Mouse (Mus musculus) CH12.LX (cell line): ENCODE data around the gene Gstt4.

Experiments used
- CHD2 ChIP-seq: IDR thresholded peaks from 2 replicates; pipeline ENCODE4 v1.6.1; 2011; ENCODE audit warnings: low read length, improper control_type of control experiment
- CTCF ChIP-seq, 2 experiments: IDR thresholded peaks in 1 of 2; conservative IDR thresholded peaks in 1 of 2; 2 replicates each; pipeline ENCODE4 v1.5.1; 2011 to 2012; ENCODE audit warnings: low read depth in 2 of 2, low read length in 2 of 2, improper control_type of control experiment in 1 of 2, inconsistent platforms in 1 of 2, mild to moderate bottlenecking in 1 of 2, moderate library complexity in 1 of 2
- EP300 ChIP-seq: IDR thresholded peaks from 2 replicates; pipeline ENCODE4 v1.6.1; 2011; ENCODE audit warnings: low read length, improper control_type of control experiment
- MAFK ChIP-seq: IDR thresholded peaks from 2 replicates; pipeline ENCODE4 v1.6.1; 2011; ENCODE audit warnings: low read length, improper control_type of control experiment; ENCODE audit not compliant: insufficient replicate concordance
- MAX ChIP-seq: IDR thresholded peaks from 2 replicates; pipeline ENCODE4 v1.6.1; 2011; ENCODE audit warnings: low read length, improper control_type of control experiment
- MAZ ChIP-seq: IDR thresholded peaks from 2 replicates; pipeline ENCODE4 v1.6.1; 2012; ENCODE audit warnings: low read depth, mild to moderate bottlenecking, inconsistent platforms, low read length, improper control_type of control experiment, moderate library complexity
- MXI1 ChIP-seq: IDR thresholded peaks from 2 replicates; pipeline ENCODE4 v1.6.1; 2011; ENCODE audit warnings: mild to moderate bottlenecking, low read depth, low read length, improper control_type of control experiment
- NRF1 ChIP-seq: IDR thresholded peaks from 2 replicates; pipeline ENCODE4 v1.6.1; 2014; ENCODE audit warnings: low read depth, mild to moderate bottlenecking, inconsistent platforms, low read length, improper control_type of control experiment, moderate library complexity
- POLR2A ChIP-seq: IDR thresholded peaks from 2 replicates; pipeline ENCODE4 v1.6.1; 2011; ENCODE audit warnings: low read depth, mild to moderate bottlenecking, improper control_type of control experiment, low read length
- RAD21 ChIP-seq: IDR thresholded peaks from 2 replicates; pipeline ENCODE4 v1.6.1; 2011; ENCODE audit warnings: low read depth, mild to moderate bottlenecking, low read length, improper control_type of control experiment, moderate library complexity
- TCF12 ChIP-seq: IDR thresholded peaks from 2 replicates; pipeline ENCODE4 v1.6.1; 2014; ENCODE audit warnings: low read depth, mild to moderate bottlenecking, inconsistent platforms, low read length, improper control_type of control experiment
- USF1 ChIP-seq: IDR thresholded peaks from 2 replicates; pipeline ENCODE4 v1.6.1; 2014; ENCODE audit warnings: low read depth, mild to moderate bottlenecking, inconsistent platforms, low read length, improper control_type of control experiment
- USF2 ChIP-seq: conservative IDR thresholded peaks from 2 replicates; pipeline ENCODE4 v1.6.1; 2011; ENCODE audit warnings: low read depth, low read length, improper control_type of control experiment
- ZC3H11A ChIP-seq: IDR thresholded peaks from 2 replicates; pipeline ENCODE4 v1.6.1; 2012; ENCODE audit warnings: low read depth, mild to moderate bottlenecking, inconsistent platforms, low read length, improper control_type of control experiment

DNA sequence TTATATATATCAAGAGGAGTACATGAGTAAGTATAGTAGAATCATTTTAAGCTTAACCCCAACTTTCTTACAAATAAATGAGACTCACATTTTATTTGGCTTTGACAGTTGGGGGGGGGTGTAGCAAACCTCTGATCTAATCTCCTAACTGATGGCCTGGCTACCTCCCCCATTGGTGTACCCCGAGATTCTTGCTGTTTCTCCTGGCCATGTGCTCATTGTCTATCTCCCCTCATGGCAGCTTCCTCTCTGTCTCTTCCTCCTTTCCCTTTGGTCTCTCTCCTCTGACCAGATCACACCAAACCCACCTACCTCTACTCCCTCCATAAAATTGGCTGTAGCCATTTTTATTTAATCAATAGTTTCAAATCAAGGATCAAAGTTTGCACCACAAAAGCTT is 1.4 kb upstream of the Gstt4 start:
- TF ChIP-seq USF1 (no peak), MAZ (no peak), EP300 (no peak), ZC3H11A (no peak), MAFK (no peak), RAD21 (no peak), MXI1 (no peak), POLR2A (no peak), TCF12 (no peak), MAX (no peak), USF2 (no peak), NRF1 (no peak), CTCF (conservative IDR thresholded peaks at IDR 0.05 in 1 of 2, IDR thresholded peaks at IDR 0.05 in 1 of 2; ENCODE audit: low read depth in 2 of 2, low read length in 2 of 2) (no peak), CHD2 (no peak)
